Mouse (Mus musculus) cerebellum, adult 2 months (tissue): Measurements from ENCODE around the gene Zeb2. TPM values are rescaled to one million over a fixed set of nuclear protein-coding genes. Genes with fewer than 3 reads are reported as not detected.

Experiments used
- DNase-seq, 2 experiments: peaks; one replicate each; pipeline ENCODE4 v3.0.0; 2021
- H3K27ac ChIP-seq: fragments of 200-500 bp; 2 replicates; pipeline ENCODE4 v1.5.1; 2012; ENCODE audit warnings: low read length, control low read depth, inconsistent platforms; ENCODE audit not compliant: insufficient read depth
- H3K27me3 ChIP-seq: fragments of 200-500 bp; 2 replicates; pipeline ENCODE4 v1.6.1; 2012; ENCODE audit warnings: inconsistent platforms, mild to moderate bottlenecking, low read length, moderate library complexity; ENCODE audit not compliant: control insufficient read depth, insufficient read depth
- H3K4me1 ChIP-seq: fragments of 200-500 bp; 2 replicates; pipeline ENCODE4 v1.6.1; 2011; ENCODE audit warnings: low read length; ENCODE audit not compliant: control insufficient read depth, insufficient read depth
- H3K4me3 ChIP-seq: fragments of 200-500 bp; replicated peaks from 2 replicates; pipeline ENCODE3; 2011; ENCODE audit warnings: mild to moderate bottlenecking, low read depth, low read length, control low read depth; ENCODE audit not compliant: insufficient read depth
- CTCF ChIP-seq: fragments of 200-500 bp; IDR thresholded peaks from 2 replicates; pipeline ENCODE4 v1.5.1; 2011; ENCODE audit warnings: low read depth, mild to moderate bottlenecking, control low read depth, low read length, moderate library complexity, borderline replicate concordance; ENCODE audit not compliant: insufficient read depth
- POLR2A ChIP-seq: fragments of 200-500 bp; IDR thresholded peaks from 2 replicates; pipeline ENCODE4 v1.6.1; 2011; ENCODE audit warnings: low read length, control low read depth, borderline replicate concordance; ENCODE audit not compliant: insufficient read depth
- WGBS: fragments of 180-500 bp; shearing (Covaris S2); methylation state at CpG from one replicate; pipeline ENCODE4 v1.1.7; 2018; 5-methylcytosine and 5-hydroxymethylcytosine counted together
- polyA plus RNA-seq: library from polyadenylated mRNA; depleted of rRNA; stranded (reverse); fragments of >200 nt; gene quantifications from 2 replicates; pipeline ENCODE4 v1.2.3, GENCODE M21; 2012

Gene Zeb2
- polyA plus RNA-seq, 1 experiment: 40.5 TPM

DNA sequence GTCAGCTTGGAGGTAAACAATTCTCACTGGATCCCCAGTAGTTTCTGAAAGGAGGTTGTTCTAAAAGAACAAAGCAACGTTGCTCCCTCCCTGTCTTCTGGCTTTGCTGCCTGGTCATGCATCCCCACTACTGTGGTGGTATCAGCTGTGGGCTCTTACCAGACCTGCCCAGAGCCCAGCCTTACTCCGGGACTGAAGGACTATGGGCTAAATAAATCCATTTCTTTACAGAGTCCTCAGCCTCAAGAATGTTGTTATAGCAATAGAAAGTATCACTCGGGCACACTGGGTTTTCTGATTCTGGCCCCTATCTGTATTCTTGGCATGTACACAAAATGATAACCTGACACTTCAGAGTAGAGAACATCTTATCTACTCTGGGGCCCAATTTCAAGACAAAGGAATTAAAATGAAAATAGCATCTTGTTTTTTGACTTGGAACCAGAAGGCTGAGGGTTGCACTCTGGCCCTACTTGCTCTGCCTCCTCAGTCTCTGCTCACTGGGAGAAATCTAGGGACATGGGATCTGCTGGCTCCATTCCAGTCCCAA, 39.2 kb downstream of the Zeb2 start:
- H3K27me3 ChIP-seq: no peaks in the 10 kb centered on the region
- no peak overlapping the region for H3K27ac ChIP-seq
- 47% methylated on average over 3 of the region's 3 CpGs for WGBS
- H3K4me1 ChIP-seq: no peaks in the 10 kb centered on the region
- DNase-seq: no peak
- no peak for TF ChIP-seq POLR2A
- no peak for TF ChIP-seq CTCF
- H3K4me3 ChIP-seq: no peak overlapping the region

- WGBS: 90% methylated on average over 5 of the region's 5 CpGs
- TF ChIP-seq CTCF: no peak
- no peak for TF ChIP-seq POLR2A
- no peak overlapping the region for H3K4me3 ChIP-seq
- DNase-seq: no peak
- H3K27ac ChIP-seq: no peak overlapping the region
- no peaks in the 10 kb centered on the region for H3K4me1 ChIP-seq
- H3K27me3 ChIP-seq: no peaks in the 10 kb centered on the region
These were observed 39.8 kb downstream of the Zeb2 start for GRCm38 (mm10) chr2:45077383-45077782.

DNA sequence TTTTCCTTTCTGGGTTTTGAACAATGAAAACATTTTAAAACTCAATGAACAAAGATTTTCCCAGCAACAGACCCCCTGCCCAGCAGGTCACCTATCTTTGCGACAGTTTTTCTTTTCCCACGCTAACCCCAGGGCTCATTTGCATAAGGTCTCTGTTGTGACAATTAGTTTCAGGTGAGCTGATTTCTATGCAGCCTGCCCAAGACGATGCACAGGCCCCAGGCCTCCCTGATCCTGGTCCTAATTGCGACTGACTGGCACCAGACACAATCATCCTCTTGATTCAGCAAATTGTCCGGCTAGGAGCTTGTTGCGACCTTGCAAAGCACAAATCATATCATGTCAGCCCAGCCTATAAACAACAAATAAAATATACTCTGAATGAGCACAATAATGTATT, 44.2 kb downstream of the Zeb2 start:
- WGBS: 63% methylated on average over 6 of the region's 6 CpGs
- Histone ChIP-seq H3K4me3 (no peak overlapping the region), H3K27ac (no peak overlapping the region), H3K4me1 (no peaks in the 10 kb centered on the region), H3K27me3 (no peaks in the 10 kb centered on the region)
- TF ChIP-seq CTCF (no peak), POLR2A (no peak)
- no peak for DNase-seq

GRCm38 (mm10) chr2:45071296-45071695, 45.9 kb downstream of the Zeb2 start:
- TF ChIP-seq POLR2A: no peak
- no peak for TF ChIP-seq CTCF
- no peak overlapping the region for H3K27ac ChIP-seq
- DNase-seq: no peak
- H3K4me3 ChIP-seq: no peak overlapping the region
- no peaks in the 10 kb centered on the region for H3K27me3 ChIP-seq
- H3K4me1 ChIP-seq: no peaks in the 10 kb centered on the region
- 55% methylated on average over 5 of the region's 5 CpGs for WGBS

DNA sequence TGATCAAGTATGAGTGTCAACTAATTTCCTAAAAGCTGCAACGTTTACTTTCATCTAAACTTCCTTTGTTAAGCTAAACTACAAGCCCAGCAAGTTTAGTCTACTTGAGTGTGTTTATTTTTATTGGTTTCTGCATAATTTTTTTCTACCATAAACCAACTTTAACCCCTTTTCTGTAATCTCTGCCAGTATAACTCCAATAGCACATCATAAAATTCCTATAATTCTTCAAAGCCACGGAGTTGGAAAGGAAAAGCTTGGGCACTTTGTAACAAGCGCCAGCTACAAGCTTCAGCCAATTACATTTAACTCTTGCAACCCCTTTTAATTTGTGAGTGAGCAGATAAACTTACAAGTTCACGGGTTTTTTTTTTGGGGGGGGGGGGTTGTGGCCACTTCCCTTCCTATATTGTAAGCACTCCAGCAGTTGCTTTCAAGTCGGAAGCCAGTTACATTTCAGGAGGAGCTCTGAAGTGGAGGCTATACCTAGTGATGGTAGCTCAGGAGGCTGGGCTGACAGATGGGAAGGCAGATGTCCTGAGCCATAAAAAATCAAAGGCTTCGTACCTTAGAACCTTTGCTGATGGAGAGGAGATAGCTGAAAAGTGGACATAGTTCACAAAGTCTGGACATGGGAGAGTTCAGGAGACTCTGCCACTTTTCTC, 46.5 kb downstream of the Zeb2 start:
- H3K4me3 ChIP-seq: no peak overlapping the region
- DNase-seq: no peak
- H3K27me3 ChIP-seq: no peaks in the 10 kb centered on the region
- no peaks in the 10 kb centered on the region for H3K4me1 ChIP-seq
- H3K27ac ChIP-seq: no peak overlapping the region
- no peak for TF ChIP-seq CTCF
- TF ChIP-seq POLR2A: no peak
- 34% methylated on average over 6 of the region's 6 CpGs for WGBS

- peak overlapping the region; percentile 53; the same call in 1 of the 2 replicates for H3K27ac ChIP-seq
- H3K27me3 ChIP-seq: no peaks in the 10 kb centered on the region
- peak in 1 of 2 experiments; percentile 10 for DNase-seq
- WGBS: 88% methylated on average over 7 of the region's 7 CpGs
- no peak overlapping the region for H3K4me3 ChIP-seq
- H3K4me1 ChIP-seq: no peaks in the 10 kb centered on the region
- TF ChIP-seq POLR2A (no peak), CTCF (no peak)
These were observed 48.2 kb downstream of the Zeb2 start for GRCm38 (mm10) chr2:45068792-45069550.

DNA sequence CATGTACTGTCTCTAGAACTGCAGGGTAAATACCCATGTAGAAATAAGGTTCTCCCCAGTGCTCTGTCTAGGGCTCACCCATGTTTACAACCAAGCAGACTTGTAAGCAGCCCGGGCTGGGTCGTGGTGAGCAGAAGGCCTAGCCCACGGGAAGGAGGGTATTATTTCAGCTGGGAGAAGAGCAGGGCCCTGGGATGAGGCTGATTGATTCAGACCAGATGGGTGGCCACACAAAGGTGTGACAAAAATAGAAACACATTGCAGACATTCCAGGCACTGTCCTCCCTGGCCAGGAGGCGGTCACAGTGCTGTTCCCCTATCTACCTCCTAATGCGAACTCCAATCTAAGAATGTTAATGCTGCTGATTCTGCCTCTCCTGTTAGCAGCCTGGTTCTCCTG, 50.1 kb downstream of the Zeb2 start:
- DNase-seq: peak in 1 of 2 experiments; percentile 10
- Histone ChIP-seq H3K4me1 (no peaks in the 10 kb centered on the region), H3K4me3 (no peak overlapping the region), H3K27ac (no peak overlapping the region), H3K27me3 (no peaks in the 10 kb centered on the region)
- TF ChIP-seq POLR2A: no peak
- TF ChIP-seq CTCF: no peak
- 23% methylated on average over 5 of the region's 5 CpGs for WGBS
